Mouse (Mus musculus) right cerebral cortex, adult 2 months (tissue): ENCODE results near the gene Itga9.

Experiments
- DNase-seq, 2 experiments: peaks; one replicate each; pipeline ENCODE4 v3.0.0; 2021 to 2022; ENCODE audit warnings: low spot score in 2 of 2

Itga9 gene

DNA sequence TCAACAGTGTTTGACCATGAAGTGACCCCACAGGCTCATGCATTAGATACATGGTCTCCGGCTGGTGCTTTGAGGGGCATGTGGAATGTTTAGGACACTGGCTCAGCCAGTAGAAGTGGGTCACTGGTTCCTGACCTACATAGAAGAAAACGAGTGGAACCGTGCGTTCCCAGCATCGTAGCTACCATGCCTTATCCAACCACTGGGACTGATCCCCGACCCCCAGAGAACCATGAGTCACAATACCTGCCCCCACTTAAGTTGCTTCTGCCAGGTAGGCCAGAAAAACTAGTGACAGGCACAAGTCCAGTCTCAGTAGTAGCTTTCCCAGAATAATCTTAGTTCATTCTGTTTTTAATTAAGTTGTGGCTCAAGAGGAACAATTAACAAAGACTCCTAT is 121.8 kb downstream of the Itga9 start:
- DNase-seq, result no peak

- peak; percentile 59 to 66 for DNase-seq
Observed at GRCm38 (mm10) chr9:118728987-118729386, 122.5 kb downstream of the Itga9 start.

DNA sequence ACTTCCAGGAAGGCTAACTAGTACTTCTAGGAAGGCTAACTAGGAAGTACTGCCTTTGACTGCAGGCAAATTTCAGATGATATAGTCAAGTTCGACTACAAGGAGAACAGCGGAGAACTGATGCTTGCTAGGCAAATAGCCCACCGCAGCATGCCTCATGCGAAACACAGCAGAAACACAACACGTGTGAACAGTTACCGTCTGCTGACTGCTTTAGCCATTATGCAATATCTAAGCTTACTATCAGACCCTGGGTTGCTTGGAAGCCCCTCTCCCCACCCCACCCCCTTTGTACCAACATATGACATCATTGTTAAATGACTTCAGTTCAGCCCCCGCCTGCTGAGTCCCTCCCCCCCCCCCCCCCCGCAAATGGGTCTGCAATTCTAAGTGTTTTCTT is 123.7 kb downstream of the Itga9 start:
- DNase-seq, result no peak

- DNase-seq, result no peak
Observed at GRCm38 (mm10) chr9:118730871-118731390, 124.4 kb downstream of the Itga9 start.

- no peak for DNase-seq
Observed at GRCm38 (mm10) chr9:118731650-118732049, 125.2 kb downstream of the Itga9 start.

GRCm38 (mm10) chr9:118733601-118734000 is 127.1 kb downstream of the Itga9 start:
- no peak for DNase-seq

- no peak for DNase-seq
Observed at GRCm38 (mm10) chr9:118737124-118737523, 130.6 kb downstream of the Itga9 start.

- no peak for DNase-seq
Observed at GRCm38 (mm10) chr9:118737601-118738137, 131.2 kb downstream of the Itga9 start.

DNA sequence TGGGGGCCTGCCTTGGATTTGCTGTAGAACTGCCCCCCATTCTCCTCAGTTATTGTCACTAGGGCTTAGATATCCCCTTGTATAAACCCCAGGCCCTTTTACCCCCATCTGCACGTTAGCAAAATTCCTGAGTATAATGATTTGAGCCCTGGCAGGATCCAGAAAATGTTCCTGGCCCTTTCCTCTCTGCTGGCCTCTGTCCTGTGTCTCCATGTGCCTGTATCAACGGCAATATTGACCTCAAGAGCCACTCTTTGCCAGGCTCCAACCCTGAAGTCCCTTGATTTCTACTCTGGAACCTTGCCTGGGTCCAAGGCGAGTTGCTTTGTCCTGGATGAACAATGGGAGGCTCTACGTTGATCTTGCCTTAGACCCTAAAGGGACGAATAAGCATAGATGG is 131.8 kb downstream of the Itga9 start:
- DNase-seq, result no peak

DNA sequence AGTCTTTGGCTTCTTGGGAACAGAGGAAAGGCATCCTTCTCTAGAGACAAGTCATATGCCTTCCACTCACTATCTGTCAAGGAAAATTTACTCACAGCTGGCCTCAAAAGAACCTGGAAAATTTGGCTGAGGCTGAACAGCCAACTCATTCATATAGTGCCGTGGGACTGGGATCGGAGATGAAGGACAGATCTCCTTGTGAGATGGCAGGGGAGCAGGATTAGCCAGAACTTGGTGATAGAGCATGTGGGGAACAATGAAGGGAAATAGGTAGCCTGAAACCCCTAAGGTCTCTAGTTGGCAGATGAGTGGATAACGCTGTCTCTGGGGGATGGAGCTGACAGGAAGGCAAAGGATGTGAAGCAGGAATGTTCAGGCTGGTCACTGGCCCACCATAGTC is 132.6 kb downstream of the Itga9 start:
- DNase-seq, result no peak

DNA sequence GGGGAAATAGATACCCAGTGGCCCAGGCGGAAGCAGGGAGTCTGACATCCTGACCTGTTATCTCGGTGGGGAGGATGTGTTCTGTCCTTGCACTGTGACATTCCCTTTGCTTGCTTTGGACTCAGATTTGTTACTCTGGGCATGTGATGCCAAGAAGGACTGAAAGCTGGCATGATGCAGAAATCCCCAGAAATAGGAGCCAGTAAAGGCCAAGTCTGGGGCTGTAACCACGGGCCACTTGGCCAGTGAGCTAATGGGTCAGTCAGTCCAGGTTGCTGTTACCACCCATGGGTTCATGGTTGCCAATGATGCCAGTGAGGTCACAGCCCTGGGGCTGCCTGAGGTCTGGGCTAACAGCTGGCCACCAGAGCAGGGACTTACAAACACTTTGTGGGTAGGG is 133.2 kb downstream of the Itga9 start:
- no peak for DNase-seq

- DNase-seq, result no peak
Observed at GRCm38 (mm10) chr9:118741268-118741667, 134.8 kb downstream of the Itga9 start.

DNA sequence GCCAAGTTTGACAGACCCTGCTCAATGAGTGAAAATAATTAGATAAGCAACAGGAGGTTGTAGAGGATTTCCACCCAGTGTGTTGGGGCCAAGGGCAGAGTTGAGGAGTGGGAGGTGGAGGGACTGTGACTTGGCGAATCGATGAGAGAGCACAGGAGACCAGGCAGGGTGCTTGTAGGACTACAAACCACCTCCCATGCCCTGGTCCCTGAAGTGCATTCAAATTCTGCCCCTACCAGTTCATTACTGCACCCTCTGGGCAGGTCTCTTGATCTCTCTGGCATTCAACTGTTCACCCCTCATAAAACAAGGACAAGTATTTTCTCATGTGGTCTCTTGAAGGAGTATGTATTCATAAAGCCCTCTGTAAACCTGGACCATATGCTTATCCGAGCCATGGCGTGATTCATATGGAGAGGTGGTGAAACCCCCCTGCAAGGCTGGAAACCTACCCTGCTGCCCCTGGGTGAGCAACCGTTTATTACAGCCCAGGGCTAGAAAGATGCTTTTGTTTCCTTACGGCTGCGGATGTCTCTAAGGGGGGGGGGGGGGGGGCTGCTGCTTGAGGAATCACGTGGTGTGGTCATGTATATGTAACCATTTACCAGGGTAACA is 143.0 kb downstream of the Itga9 start:
- no peak for DNase-seq

DNA sequence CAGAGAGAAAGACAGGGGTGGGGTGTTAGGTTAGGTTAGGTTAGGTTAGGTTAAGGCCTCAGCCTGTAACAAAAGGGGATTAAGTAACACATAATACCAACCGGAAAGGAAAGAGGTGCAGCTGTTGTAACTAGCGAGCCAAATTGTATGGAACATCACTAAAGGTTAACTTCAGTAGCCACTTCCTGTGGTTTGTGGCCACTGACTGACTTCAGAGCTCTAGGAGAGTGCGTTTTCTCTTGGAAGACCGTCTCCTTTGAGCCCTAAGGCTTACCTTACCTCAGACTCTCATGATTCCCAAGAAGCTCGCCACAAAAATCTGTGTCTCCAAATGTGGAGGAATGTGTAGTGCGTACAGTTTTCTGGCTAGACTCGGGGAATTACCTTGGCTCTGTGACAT is 144.3 kb downstream of the Itga9 start:
- no peak for DNase-seq

DNA sequence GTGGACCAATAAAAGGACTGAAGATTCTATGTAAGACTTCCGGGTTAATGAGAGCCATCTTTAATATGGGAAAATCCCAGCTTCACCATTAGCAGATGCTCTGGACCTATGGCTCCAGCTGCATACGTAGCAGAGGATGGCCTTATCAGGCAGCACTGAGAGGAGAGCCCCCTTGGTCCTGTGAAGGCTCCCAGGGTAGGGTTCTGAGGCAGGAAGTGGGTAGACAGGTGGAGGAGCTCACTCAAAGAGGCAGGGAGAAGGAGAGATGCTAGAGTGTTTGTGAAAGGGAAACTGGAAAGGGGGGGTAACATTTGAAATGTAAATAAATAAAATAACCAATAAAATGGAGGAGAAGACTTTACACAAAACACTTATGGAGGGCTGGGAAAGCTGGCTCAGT is 145.9 kb downstream of the Itga9 start:
- no peak for DNase-seq

- no peak for DNase-seq
Observed at GRCm38 (mm10) chr9:118759462-118759861, 153.0 kb downstream of the Itga9 start.

DNA sequence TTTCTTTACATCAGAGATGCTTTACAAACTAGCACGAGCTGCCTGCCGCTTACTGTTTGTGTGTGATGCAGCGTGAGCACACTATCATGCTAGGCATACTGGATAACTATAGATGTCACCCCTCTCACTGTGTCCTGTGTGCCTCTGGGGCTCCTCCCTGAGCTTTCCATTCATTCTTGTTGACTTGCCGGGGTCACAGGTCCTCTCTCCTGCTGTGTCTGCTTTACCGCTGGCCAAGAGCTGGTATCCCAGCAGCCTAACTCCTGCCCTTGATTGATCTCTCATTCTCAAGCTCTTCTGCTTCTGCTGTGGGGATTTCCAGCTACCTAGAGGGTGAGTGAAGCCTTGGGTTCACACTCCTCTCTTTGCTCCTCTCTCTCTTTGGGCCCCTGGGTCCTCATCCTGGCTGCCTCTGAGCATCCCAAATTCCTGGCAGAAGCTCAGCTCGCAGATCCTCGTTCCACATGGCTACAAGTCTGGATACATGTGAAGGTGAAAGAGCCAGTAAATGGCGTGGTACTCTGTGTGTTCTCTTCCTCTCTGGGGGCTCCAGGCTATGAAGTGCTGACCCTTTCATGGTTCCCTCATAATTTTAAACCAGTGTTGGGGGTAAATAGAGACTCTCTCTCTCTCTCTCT is 155.6 kb downstream of the Itga9 start:
- DNase-seq, result no peak

- peak; percentile 66 to 67 for DNase-seq
Observed at GRCm38 (mm10) chr9:118762759-118763158, 156.3 kb downstream of the Itga9 start.

GRCm38 (mm10) chr9:118763203-118763602 is 156.7 kb downstream of the Itga9 start:
- DNase-seq, result no peak

DNA sequence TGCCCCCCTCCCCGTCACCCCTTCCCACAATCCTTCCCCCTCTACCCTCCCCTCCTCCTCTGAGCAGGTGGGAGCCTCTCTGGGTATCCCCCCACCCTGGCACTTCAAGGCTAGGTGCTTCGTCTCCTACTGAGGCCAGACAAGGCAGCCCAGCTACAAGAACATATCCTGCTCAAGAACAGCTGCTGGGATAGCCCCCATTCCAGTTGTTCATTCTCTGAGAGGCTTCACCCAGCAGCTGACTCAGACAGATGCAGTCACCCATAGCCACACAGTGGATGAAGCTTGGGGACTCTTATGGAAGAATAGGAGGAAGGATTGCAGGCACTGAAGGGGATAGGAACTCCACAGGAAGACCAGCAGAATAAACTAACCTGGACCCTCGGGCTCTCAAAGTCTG is 157.2 kb downstream of the Itga9 start:
- no peak for DNase-seq

- no peak for DNase-seq
Observed at GRCm38 (mm10) chr9:118765059-118765458, 158.6 kb downstream of the Itga9 start.

DNA sequence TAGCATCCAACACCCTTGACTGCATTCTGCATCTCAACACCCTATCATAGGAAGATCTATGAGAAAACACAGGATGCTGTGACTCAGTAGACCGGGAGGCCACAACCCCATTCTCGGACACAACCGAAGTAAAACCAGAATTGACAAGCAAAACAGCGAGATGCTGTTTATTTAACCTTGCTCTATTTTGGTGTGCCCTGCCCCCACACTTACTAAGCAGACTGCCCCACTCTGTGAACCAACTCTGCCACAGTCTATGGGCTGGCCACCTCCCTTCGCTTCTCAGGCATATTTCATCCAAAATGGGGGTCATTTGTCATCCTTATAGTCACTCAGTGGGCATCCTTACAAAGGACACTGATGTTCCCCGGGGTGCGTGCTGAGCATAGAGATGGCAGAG is 160.5 kb downstream of the Itga9 start:
- DNase-seq, result no peak

DNA sequence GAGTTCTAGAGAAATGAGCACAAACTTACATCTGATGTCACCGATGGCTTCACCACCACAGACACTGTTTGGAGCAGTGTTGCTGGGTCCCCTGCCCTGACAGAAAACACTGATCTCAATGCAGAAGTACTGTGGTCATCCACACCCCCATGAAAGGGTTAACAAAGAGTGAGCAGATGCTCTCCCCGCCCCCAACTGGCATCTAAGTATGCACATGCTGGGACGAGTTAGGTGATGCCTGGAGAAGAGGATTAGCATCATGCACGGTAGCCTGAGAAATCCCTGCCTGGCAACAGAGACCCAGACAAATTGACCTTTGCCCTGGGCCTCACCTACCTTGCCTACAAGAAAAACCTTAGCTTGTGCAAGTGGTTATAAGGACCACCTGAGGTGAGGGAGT is 162.1 kb downstream of the Itga9 start:
- no peak for DNase-seq
